Mouse (Mus musculus): ENCODE data around the gene Rbbp7.

DNA sequence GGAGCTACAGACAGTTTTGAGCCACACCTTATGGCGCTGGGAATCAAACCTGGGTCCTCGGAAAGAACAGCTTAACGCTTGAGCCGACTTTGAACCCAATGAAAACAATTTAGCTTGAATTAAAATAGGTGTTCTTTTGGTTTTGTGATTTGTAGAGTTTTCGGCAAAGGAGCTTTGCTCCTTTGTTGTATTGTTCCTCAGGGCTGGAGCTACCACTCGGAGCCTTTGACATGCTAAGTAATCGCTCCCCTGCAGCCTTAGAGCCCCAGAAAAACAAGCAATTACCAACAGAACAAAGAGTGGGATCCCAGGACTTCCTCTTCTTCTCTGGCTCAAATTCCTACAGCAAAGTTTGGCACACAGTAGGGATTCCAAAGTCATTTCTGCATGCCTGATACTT, 4.1 kb upstream of the Rbbp7 start:
- TF ChIP-seq EP300 (IDR thresholded peaks at IDR 0.05; ENCODE audit: low read depth): no peak
- no peak for TF ChIP-seq CTCF (IDR thresholded peaks at IDR 0.05; ENCODE audit: low read depth)
